Mouse (Mus musculus) stomach, embryonic 14.5 days (tissue): ENCODE measurements at regions not wholly inside any gene's neighbourhood (a gene's known extent, or its start where the extent isn't known, plus 50 kb on each side); places are given as distances from the start of the nearest gene placed in this dataset.

Experiments used
- ATAC-seq: fragments of 200-750 bp; cut with Nextera tagmentation; 2 replicates; pipeline ENCODE4 v1.8.0; 2017; ENCODE audit warnings: low read depth, moderate TSS enrichment; ENCODE audit not compliant: insufficient number of reproducible peaks, insufficient read depth, low FRiP score
- H3K27ac ChIP-seq: fragments of 300-500 bp; sonication (generic); 2 replicates; pipeline ENCODE4 v1.5.1; 2014; ENCODE audit warnings: mild to moderate bottlenecking, low read length, moderate library complexity, mixed read lengths
- H3K27me3 ChIP-seq: fragments of 300-500 bp; sonication (generic); 2 replicates; pipeline ENCODE4 v1.6.1; 2014; ENCODE audit warnings: low read length, control low read depth, mixed read lengths; ENCODE audit not compliant: control insufficient read depth, insufficient read depth
- H3K36me3 ChIP-seq: fragments of 300-500 bp; sonication (generic); 2 replicates; pipeline ENCODE4 v1.6.1; 2014; ENCODE audit warnings: mild to moderate bottlenecking, control low read depth, low read length, moderate library complexity, mixed read lengths; ENCODE audit not compliant: control insufficient read depth, insufficient read depth
- H3K4me1 ChIP-seq: fragments of 300-500 bp; sonication (generic); 2 replicates; pipeline ENCODE4 v1.6.1; 2014; ENCODE audit warnings: low read length, control low read depth, mixed read lengths; ENCODE audit not compliant: control insufficient read depth, insufficient read depth
- H3K4me2 ChIP-seq: fragments of 300-500 bp; sonication (generic); replicated peaks from 2 replicates; pipeline ENCODE4 v1.6.1; 2014; ENCODE audit warnings: low read depth, low read length, control low read depth
- H3K4me3 ChIP-seq: fragments of 300-500 bp; sonication (generic); 2 replicates; pipeline ENCODE4 v1.5.1; 2014; ENCODE audit warnings: low read depth, low read length, control low read depth
- H3K9ac ChIP-seq: fragments of 300-500 bp; sonication (generic); replicated peaks from 2 replicates; pipeline ENCODE4 v1.6.1; 2014; ENCODE audit warnings: low read depth, mild to moderate bottlenecking, control low read depth, low read length, moderate library complexity, mixed read lengths
- H3K9me3 ChIP-seq: fragments of 300-500 bp; sonication (generic); 2 replicates; pipeline ENCODE4 v1.6.1; 2016; ENCODE audit warnings: low read depth, low read length, control low read depth; ENCODE audit not compliant: control insufficient read depth
- WGBS: fragments of 180-500 bp; shearing (Covaris S2); extraction: QIAGEN DNeasy Blood & Tissue Kit; methylation state at CpG from one replicate; pipeline ENCODE4 v1.1.7; 2014; 5-methylcytosine and 5-hydroxymethylcytosine counted together

- Histone ChIP-seq H3K27ac (no peak overlapping the region), H3K9ac (no peak overlapping the region), H3K4me1 (peaks cover 9% of the 10 kb centered on the region), H3K4me2 (no peak overlapping the region), H3K27me3 (no peaks in the 10 kb centered on the region), H3K9me3 (no peaks in the 10 kb centered on the region), H3K36me3 (no peaks in the 10 kb centered on the region), H3K4me3 (no peak overlapping the region)
- WGBS = 20% methylated on average over 3 of the region's 3 CpGs
- ATAC-seq = no peak
Measured at GRCm38 (mm10) chr5:74813396-74813795, 110.7 kb upstream of the Lnx1 start.

GRCm38 (mm10) chr5:74811046-74811445, 108.3 kb upstream of the Lnx1 start:
- H3K9me3 ChIP-seq = no peaks in the 10 kb centered on the region
- WGBS = 62% methylated on average over 7 of the region's 7 CpGs
- H3K27me3 ChIP-seq = no peaks in the 10 kb centered on the region
- no peak overlapping the region for H3K4me2 ChIP-seq
- no peak overlapping the region for H3K27ac ChIP-seq
- H3K36me3 ChIP-seq = no peaks in the 10 kb centered on the region
- H3K4me3 ChIP-seq = no peak overlapping the region
- H3K9ac ChIP-seq = no peak overlapping the region
- peaks cover 6% of the 10 kb centered on the region for H3K4me1 ChIP-seq
- no peak for ATAC-seq

- H3K4me3 ChIP-seq = no peak overlapping the region
- 55% methylated on average over 5 of the region's 5 CpGs for WGBS
- no peak for ATAC-seq
- no peaks in the 10 kb centered on the region for H3K27me3 ChIP-seq
- no peak overlapping the region for H3K9ac ChIP-seq
- no peak overlapping the region for H3K27ac ChIP-seq
- H3K4me1 ChIP-seq = 0 out of 2 replicates have a peak, but pooled peaks cover 1% of the 10 kb centered on the region
- H3K4me2 ChIP-seq = no peak overlapping the region
- no peaks in the 10 kb centered on the region for H3K9me3 ChIP-seq
- no peaks in the 10 kb centered on the region for H3K36me3 ChIP-seq
Measured at GRCm38 (mm10) chr5:74807581-74808221, 105.0 kb upstream of the Lnx1 start.

- Histone ChIP-seq H3K9ac (no peak overlapping the region), H3K9me3 (no peaks in the 10 kb centered on the region), H3K4me2 (no peak overlapping the region), H3K27me3 (no peaks in the 10 kb centered on the region), H3K4me3 (no peak overlapping the region), H3K36me3 (no peaks in the 10 kb centered on the region), H3K4me1 (0 out of 2 replicates have a peak, but pooled peaks cover 7% of the 10 kb centered on the region), H3K27ac (no peak overlapping the region)
- ATAC-seq = no peak
- 44% methylated on average over 10 of the region's 10 CpGs for WGBS
Measured at GRCm38 (mm10) chr5:74801946-74802345, 99.2 kb upstream of the Lnx1 start.

GRCm38 (mm10) chr5:74800351-74800750, 97.6 kb upstream of the Lnx1 start:
- no peak overlapping the region for H3K9ac ChIP-seq
- 61% methylated on average over 9 of the region's 9 CpGs for WGBS
- no peaks in the 10 kb centered on the region for H3K9me3 ChIP-seq
- H3K4me3 ChIP-seq = no peak overlapping the region
- no peaks in the 10 kb centered on the region for H3K27me3 ChIP-seq
- H3K36me3 ChIP-seq = no peaks in the 10 kb centered on the region
- H3K27ac ChIP-seq = no peak overlapping the region
- H3K4me1 ChIP-seq = 0 out of 2 replicates have a peak, but pooled peaks cover 7% of the 10 kb centered on the region
- no peak overlapping the region for H3K4me2 ChIP-seq
- ATAC-seq = no peak

- Histone ChIP-seq H3K27me3 (no peaks in the 10 kb centered on the region), H3K9me3 (no peaks in the 10 kb centered on the region), H3K4me1 (peaks cover 16% of the 10 kb centered on the region; the same call in 1 of the 2 replicates), H3K27ac (no peak overlapping the region), H3K9ac (no peak overlapping the region), H3K36me3 (no peaks in the 10 kb centered on the region), H3K4me3 (no peak overlapping the region), H3K4me2 (no peak overlapping the region)
- WGBS = 42% methylated on average over 8 of the region's 8 CpGs
- no peak for ATAC-seq
Measured at GRCm38 (mm10) chr5:74796421-74797067, 93.8 kb upstream of the Lnx1 start.

- ATAC-seq = no peak
- H3K27ac ChIP-seq = no peak overlapping the region
- 81% methylated on average over 4 of the region's 4 CpGs for whole genome bisulfite sequencing
- no peak overlapping the region for H3K9ac ChIP-seq
- H3K9me3 ChIP-seq = no peaks in the 10 kb centered on the region
- peaks cover 13% of the 10 kb centered on the region; the same call in 1 of the 2 replicates for H3K4me1 ChIP-seq
- no peaks in the 10 kb centered on the region for H3K36me3 ChIP-seq
- H3K4me2 ChIP-seq = no peak overlapping the region
- H3K27me3 ChIP-seq = no peaks in the 10 kb centered on the region
- H3K4me3 ChIP-seq = no peak overlapping the region
Measured at GRCm38 (mm10) chr5:74794726-74795125, 92.0 kb upstream of the Lnx1 start.

- no peak overlapping the region for H3K4me3 ChIP-seq
- no peak for ATAC-seq
- no peak overlapping the region for H3K9ac ChIP-seq
- 38% methylated on average over 4 of the region's 4 CpGs for WGBS
- H3K4me2 ChIP-seq = no peak overlapping the region
- no peaks in the 10 kb centered on the region for H3K27me3 ChIP-seq
- H3K9me3 ChIP-seq = no peaks in the 10 kb centered on the region
- no peaks in the 10 kb centered on the region for H3K36me3 ChIP-seq
- H3K4me1 ChIP-seq = peaks cover 13% of the 10 kb centered on the region; the same call in 1 of the 2 replicates
- H3K27ac ChIP-seq = peak overlapping the region; percentile 86
Measured at GRCm38 (mm10) chr5:74793431-74793830, 90.7 kb upstream of the Lnx1 start.
